Mouse (Mus musculus) embryonic facial prominence, embryonic 12.5 days (tissue): ENCODE data around the gene Pdlim5. TPM values are rescaled to one million over a fixed set of nuclear protein-coding genes. Genes with fewer than 3 reads are reported as not detected.
"Not testable (repeated sequence)": the region's sequence is repeated elsewhere in the genome, so short reads cannot be mapped to it uniquely, and the experiment has no call there.

ENCODE experiments used
- ATAC-seq: fragments of 200-750 bp; cut with Nextera tagmentation; 2 replicates; pipeline ENCODE4 v1.8.0; 2017; ENCODE audit not compliant: insufficient number of reproducible peaks, insufficient read depth, low FRiP score, low TSS enrichment
- H3K27ac ChIP-seq: fragments of 300-500 bp; sonication (generic); 2 replicates; pipeline ENCODE4 v1.5.1; 2016; ENCODE audit warnings: mild to moderate bottlenecking
- H3K27me3 ChIP-seq: fragments of 300-500 bp; sonication (generic); 2 replicates; pipeline ENCODE4 v1.6.1; 2016; ENCODE audit warnings: mild to moderate bottlenecking, moderate library complexity
- H3K36me3 ChIP-seq: fragments of 300-500 bp; sonication (generic); 2 replicates; pipeline ENCODE4 v1.6.1; 2016; ENCODE audit warnings: mild to moderate bottlenecking
- H3K4me1 ChIP-seq: fragments of 300-500 bp; sonication (generic); 2 replicates; pipeline ENCODE4 v1.6.1; 2016
- H3K4me2 ChIP-seq: fragments of 300-500 bp; sonication (generic); replicated peaks from 2 replicates; pipeline ENCODE4 v1.6.1; 2016; ENCODE audit warnings: mild to moderate bottlenecking, moderate library complexity
- H3K4me3 ChIP-seq: fragments of 300-500 bp; sonication (generic); 2 replicates; pipeline ENCODE4 v1.5.1; 2016; ENCODE audit warnings: mild to moderate bottlenecking
- H3K9ac ChIP-seq: fragments of 300-500 bp; sonication (generic); 2 replicates; pipeline ENCODE4 v1.6.1; 2016; ENCODE audit warnings: mild to moderate bottlenecking, moderate library complexity
- H3K9me3 ChIP-seq: fragments of 300-500 bp; sonication (generic); 2 replicates; pipeline ENCODE4 v1.6.1; 2016; ENCODE audit warnings: mild to moderate bottlenecking, moderate library complexity
- WGBS: fragments of 180-500 bp; shearing (Covaris S2); methylation state at CpG from one replicate; pipeline ENCODE4 v1.1.7; 2016; 5-methylcytosine and 5-hydroxymethylcytosine counted together
- polyA plus RNA-seq: library from polyadenylated mRNA; unstranded; fragments of >200 nt; fragmentation: Nextera tagmentation; extraction: Ambion mirVana; gene quantifications from 2 replicates; pipeline ENCODE4 v1.2.1, GENCODE M21; 2016

The Pdlim5 gene
- polyA plus RNA-seq, 1 experiment from 2014 or later: 16.2 TPM

DNA sequence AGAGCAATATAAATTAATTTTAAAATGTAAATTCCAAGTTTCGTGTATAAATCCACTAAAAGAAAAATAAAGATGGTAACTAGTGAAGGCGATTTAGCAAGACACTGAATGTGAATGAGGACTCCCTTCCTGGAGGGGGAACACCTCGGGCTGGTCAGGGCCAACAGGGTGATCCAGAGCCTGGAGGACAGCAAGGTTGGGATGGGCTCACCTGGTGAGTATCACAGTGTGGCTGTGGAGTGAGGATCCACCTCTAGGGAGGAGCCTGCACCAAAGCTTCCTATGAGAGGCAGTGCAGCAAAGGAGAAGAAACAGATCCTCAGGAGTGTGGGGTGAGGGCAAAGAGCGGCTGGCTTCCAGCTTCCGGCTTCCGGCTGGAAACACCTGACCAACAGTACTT is 185.5 kb downstream of the Pdlim5 start:
- no peak overlapping the region for H3K4me2 ChIP-seq
- no peaks in the 10 kb centered on the region for H3K27me3 ChIP-seq
- H3K4me1 ChIP-seq: 0 out of 2 replicates have a peak, but pooled peaks cover 3% of the 10 kb centered on the region
- 55% methylated on average over 6 of the region's 6 CpGs for WGBS
- no peaks in the 10 kb centered on the region for H3K9me3 ChIP-seq
- H3K9ac ChIP-seq: no peak overlapping the region
- ATAC-seq: no peak
- H3K4me3 ChIP-seq: no peak overlapping the region
- H3K27ac ChIP-seq: no peak overlapping the region
- no peaks in the 10 kb centered on the region for H3K36me3 ChIP-seq

DNA sequence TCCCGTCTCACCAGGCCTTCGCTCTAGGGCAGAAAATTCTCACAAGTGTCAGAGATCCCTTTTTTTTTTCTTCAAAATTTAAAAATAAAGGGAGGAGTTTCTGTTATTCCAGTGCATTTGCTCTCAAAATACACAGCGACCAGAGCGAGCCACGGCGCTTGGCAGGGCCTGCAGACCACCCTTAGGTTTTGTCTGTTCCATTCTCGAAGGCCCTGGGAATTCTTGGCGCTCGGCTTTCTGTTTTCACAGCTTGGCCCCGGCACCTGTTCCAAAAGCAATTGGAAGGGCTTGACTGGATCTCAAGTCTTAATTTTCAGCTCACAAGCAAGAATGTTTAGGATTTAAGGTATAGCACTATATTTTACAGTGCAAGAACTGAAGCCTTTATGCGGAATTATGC is 186.4 kb downstream of the Pdlim5 start:
- H3K36me3 ChIP-seq: no peaks in the 10 kb centered on the region
- WGBS: 77% methylated on average over 11 of the region's 11 CpGs
- H3K4me3 ChIP-seq: no peak overlapping the region
- no peaks in the 10 kb centered on the region for H3K9me3 ChIP-seq
- H3K4me2 ChIP-seq: no peak overlapping the region
- H3K27ac ChIP-seq: no peak overlapping the region
- H3K4me1 ChIP-seq: 0 out of 2 replicates have a peak, but pooled peaks cover 3% of the 10 kb centered on the region
- H3K9ac ChIP-seq: no peak overlapping the region
- ATAC-seq: no peak
- no peaks in the 10 kb centered on the region for H3K27me3 ChIP-seq

DNA sequence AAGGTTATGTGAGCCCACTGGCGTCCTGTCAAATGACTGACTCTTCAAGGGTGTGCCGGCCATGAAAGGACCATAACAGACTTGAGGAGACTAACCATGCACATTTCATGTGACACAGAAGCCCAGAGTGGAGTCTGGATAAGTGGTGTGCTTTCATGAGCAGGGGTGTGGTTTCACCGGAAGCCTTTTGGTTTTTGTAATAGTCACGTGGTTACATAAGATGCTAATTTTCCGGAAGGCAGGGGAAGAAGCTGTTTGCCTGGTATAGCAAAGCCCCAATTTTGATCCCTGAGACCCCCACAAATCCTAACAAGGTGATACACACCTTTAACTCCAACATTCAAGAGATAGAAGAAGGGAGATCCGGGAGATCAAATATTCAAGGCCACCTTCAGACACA is 188.0 kb downstream of the Pdlim5 start:
- Histone ChIP-seq H3K4me2 (no peak overlapping the region), H3K9ac (no peak overlapping the region), H3K36me3 (no peaks in the 10 kb centered on the region), H3K9me3 (no peaks in the 10 kb centered on the region), H3K27me3 (no peaks in the 10 kb centered on the region), H3K4me3 (no peak overlapping the region), H3K4me1 (0 out of 2 replicates have a peak, but pooled peaks cover 3% of the 10 kb centered on the region), H3K27ac (no peak overlapping the region)
- ATAC-seq: no peak
- WGBS: 82% methylated on average over 6 of the region's 6 CpGs

DNA sequence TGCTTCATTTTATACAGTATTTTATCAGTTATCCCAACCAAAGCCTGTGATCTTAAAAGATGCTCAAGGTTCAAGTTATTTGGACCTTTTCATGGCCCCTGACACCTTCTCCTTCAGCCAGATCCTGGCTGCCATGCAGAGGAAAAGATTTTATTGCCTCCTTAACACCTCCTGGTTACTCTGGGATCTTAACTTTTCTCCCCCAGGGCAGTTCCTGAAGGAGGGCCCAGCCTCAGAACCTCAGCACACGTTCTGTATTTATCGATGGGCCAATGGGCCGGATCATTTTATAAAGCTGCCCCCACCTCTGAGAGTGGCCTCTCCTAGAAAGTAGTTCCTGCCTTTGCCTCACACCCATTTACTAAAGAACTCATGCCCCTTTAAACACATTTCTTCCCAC is 189.2 kb downstream of the Pdlim5 start:
- ATAC-seq: no peak
- 91% methylated on average over 3 of the region's 3 CpGs for WGBS
- H3K9me3 ChIP-seq: no peaks in the 10 kb centered on the region
- H3K4me2 ChIP-seq: no peak overlapping the region
- no peaks in the 10 kb centered on the region for H3K36me3 ChIP-seq
- H3K27me3 ChIP-seq: no peaks in the 10 kb centered on the region
- H3K4me3 ChIP-seq: no peak overlapping the region
- 0 out of 2 replicates have a peak, but pooled peaks cover 3% of the 10 kb centered on the region for H3K4me1 ChIP-seq
- no peak overlapping the region for H3K27ac ChIP-seq
- H3K9ac ChIP-seq: no peak overlapping the region

DNA sequence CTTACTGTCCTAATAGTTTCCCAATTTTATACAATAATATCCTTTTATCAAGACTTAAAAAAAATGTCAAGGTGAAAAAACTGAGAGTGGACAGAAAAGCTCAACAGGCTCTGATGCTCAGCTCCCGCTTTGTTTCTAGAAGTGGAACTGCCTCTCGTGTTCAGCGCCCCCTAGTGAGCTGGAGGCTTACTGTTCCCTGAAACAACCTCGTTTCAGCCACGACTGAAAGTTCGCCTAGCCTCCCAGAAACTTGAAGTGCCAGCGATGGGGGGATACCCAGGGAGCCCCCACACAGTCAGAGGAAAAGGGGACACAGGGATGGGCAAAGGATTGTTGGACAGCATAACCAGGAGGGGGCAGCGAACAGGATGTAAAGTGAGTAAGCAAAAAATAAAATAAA is 199.4 kb downstream of the Pdlim5 start:
- WGBS: 80% methylated on average over 8 of the region's 8 CpGs

DNA sequence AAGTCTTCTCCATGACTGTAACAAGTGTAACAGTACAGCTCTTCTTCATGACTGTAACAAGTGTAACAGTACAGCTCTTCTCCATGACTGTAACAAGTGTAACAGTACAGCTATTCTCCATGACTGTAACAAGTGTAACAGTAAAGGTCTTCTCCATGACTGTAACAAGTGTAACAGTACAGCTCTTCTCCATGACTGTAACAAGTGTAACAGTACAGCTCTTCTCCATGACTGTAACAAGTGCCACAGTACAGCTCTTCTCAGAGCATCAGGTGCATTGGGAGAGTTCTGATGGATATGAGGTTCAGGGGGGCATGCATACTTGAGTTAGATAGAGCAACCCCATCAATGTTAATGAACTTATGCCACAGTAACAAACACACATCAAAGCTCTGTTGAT is 203.9 kb downstream of the Pdlim5 start:
- H3K9me3 ChIP-seq, H3K36me3 ChIP-seq: not testable (repeated sequence)

More for the DNA sequence above, 199.4 kb downstream of the Pdlim5 start:
- no peak for ATAC-seq
- no peak overlapping the region for H3K4me2 ChIP-seq
- no peaks in the 10 kb centered on the region for H3K27me3 ChIP-seq
- no peaks in the 10 kb centered on the region for H3K4me1 ChIP-seq
- no peaks in the 10 kb centered on the region for H3K36me3 ChIP-seq
- peaks cover 5% of the 10 kb centered on the region; the same call in 1 of the 2 replicates for H3K9me3 ChIP-seq
- no peak overlapping the region for H3K27ac ChIP-seq
- no peak overlapping the region for H3K4me3 ChIP-seq
- H3K9ac ChIP-seq: no peak overlapping the region

More for the DNA sequence above, 203.9 kb downstream of the Pdlim5 start:
- not testable (repeated sequence) for H3K27me3 ChIP-seq, H3K27ac ChIP-seq, H3K4me2 ChIP-seq, H3K9ac ChIP-seq, ATAC-seq, H3K4me3 ChIP-seq, H3K4me1 ChIP-seq

Other genes with a start within 250 kb of the Pdlim5 start
- gene Bmpr1b, start 226.3 kb downstream of the Pdlim5 start, polyA plus RNA-seq: 9.8 and 12.1 TPM in 2 replicates
- 0.08 and 0.11 TPM in 2 replicates for gene Gbp5, start 98.3 kb upstream of the Pdlim5 start, polyA plus RNA-seq
- 1.1 and 2.2 TPM in 2 replicates for gene Gbp7, start 134.6 kb upstream of the Pdlim5 start, polyA plus RNA-seq
- gene Gbp3, start 164.3 kb upstream of the Pdlim5 start, polyA plus RNA-seq: 0.69 and 1.4 TPM in 2 replicates
- not detected in 2 replicates for gene Gbp2b, start 199.2 kb upstream of the Pdlim5 start, polyA plus RNA-seq
- gene Gbp2, start 224.9 kb upstream of the Pdlim5 start, polyA plus RNA-seq: 0.09 and 0.23 TPM in 2 replicates